Mouse (Mus musculus) heart, postnatal 10 days (tissue): Measurements from ENCODE around the gene Taf3. TPM values are rescaled to one million over a fixed set of nuclear protein-coding genes. Genes with fewer than 3 reads are reported as not detected.

Experiments used
- DNase-seq, 2 experiments: peaks; one replicate each; pipeline ENCODE4 v3.0.0; 2021
- intact Hi-C: fragments of 180-260 bp; cut with DNase I; formaldehyde crosslinking; loops from one replicate; pipeline ENCODE4 v1.15.1; 2025
- total RNA-seq, 2 experiments: library from RNA; stranded (reverse); gene quantifications; 2 replicates each; pipeline ENCODE4 v1.2.3; 2021

The Taf3 gene
- total RNA-seq, 2 experiments from 2014 or later, result 8.3 to 8.4 TPM

GRCm38 (mm10) chr2:9893272-9893953 is 155.0 kb downstream of the Taf3 start:
- no peak for DNase-seq
- intact Hi-C loops, result no loop called here

DNA sequence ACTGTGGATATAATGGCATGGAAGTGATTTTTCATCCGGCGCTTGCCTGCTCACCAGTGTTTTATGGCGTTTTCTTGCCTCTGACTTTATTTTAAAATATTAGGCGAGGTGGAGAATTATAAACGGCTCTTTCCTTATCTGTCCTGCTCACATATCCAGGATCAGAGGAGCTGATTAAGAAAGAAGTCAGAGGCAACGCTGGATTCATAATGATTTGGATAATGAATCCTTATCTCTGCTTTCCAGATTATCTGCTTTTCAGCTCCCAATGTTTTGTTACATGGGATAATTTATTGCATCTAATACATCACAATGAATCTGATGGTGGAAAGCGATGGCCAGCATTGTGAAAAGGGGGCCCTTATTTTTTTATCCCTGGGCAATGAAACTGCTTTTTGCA is 155.9 kb downstream of the Taf3 start:
- intact Hi-C loops, result no loop called here
- no peak for DNase-seq

DNA sequence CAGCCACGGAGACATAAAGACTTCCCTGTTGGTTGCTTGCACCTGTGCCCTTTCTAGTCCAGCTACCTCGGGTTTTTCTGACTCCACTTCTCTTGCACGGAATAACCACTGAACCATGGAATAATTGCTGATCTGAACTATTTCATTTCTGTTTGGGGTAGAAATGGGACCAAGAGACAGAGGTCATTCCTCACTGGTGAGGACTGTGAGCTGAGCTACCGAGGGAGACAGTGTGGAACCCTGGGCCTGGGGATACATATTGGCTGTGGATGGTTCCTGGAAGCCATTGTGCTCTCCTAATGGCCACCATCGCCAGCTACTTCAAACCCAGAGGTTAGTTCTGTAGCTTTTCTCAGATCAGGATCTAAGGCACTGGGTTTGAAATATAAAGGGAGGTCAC is 157.5 kb downstream of the Taf3 start:
- no peak for DNase-seq
- intact Hi-C loops, result no loop called here

DNA sequence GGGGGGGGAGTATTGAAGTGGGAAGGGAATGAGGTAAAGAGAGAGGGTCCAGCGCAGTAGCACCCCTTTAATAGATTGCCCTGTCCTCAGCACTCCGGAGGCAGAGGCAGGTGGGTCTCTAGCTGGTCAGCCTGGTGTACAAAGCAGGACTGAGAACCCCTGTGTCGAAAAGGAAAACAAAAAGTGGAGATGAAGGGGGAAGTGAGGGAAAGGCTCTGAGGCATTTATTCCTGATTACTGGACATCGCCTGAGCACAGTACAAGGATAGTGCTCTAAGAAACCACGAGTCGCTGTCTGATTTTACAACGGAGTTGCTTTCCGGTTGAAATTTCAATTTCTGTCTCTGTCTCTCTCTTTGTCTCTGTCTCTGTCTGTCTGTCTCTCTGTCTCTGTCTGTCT is 158.1 kb downstream of the Taf3 start:
- intact Hi-C loops, result no loop called here
- no peak for DNase-seq

DNA sequence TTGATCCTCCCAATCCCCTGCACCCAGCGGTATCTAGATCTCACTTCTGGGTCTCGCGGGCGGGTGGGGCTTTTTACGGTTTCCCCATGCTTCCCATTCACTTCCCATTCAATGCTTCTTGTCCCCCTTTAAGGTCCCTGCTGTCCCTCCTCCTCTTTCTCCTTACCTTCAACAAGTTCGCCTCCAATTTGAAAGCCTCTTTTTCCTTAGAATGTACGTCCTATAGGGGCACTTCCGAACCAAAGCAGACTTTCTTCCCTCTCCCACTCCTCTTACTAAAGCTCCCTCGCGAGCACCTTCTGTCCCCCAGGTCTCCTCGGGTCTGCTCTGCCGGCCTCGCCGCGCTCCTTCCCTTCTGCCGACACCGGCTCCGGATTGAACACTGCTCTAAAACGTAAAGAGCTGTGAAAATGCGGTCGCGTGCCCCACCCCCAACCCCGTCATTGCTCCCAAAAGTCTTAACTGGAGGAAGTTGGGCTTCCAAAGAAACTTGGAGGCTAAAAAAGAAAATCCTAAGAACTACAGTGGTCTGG is 158.7 kb downstream of the Taf3 start, which contains the start of gene Gata3:
TSS of gene Gata3 (minus strand) at position 384 of the 533 bp plus-strand sequence.
- intact Hi-C loops, result loop anchor here (2.0 kb wide), 1 partner anchor 121 kb away; no protein-coding TSS in a partner anchor
- DNase-seq, result no peak

DNA sequence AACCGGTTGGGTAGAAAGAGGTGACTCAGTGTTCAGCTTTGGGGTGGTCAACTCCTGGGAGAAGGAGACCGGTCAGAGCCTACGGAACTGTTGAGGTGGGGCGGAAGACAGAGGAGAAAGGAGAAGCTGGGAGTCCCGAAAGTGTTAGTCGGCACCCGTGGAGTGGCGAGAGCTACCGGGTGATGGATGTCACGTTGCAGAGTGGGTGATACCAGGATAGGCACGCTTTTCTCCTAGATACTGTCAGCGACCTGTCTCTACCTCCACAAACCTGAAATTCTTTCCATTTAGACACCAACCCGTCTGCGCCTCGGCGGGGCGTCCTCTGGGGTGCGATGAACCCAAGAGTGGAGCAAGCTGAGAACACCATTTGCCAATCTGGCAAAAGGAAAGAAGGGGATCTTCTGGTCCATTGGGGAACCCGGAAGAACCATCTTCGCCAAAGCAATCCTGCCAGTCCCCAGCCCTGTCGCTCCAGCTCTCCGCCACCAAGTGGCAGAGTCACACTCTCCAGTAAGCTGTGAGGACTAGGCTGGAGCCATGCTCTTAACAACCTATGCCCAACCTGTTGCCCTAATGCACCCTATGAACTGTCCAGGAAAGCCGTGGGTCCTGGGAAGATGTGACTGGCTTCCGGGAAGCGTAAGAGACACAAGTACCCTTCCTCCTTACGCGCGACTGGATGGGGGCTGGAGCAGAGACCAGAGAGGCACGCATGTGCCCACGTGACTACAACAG is 159.3 kb downstream of the Taf3 start, which contains the start of gene 9230102O04Rik:
TSS of gene 9230102O04Rik (minus strand) at position 628 of the 738 bp plus-strand sequence.
- intact Hi-C loops, result loop anchor here (2.0 kb wide), 1 partner anchor 122 kb away; no protein-coding TSS in a partner anchor
- peak; percentile 58 to 64 for DNase-seq

- intact Hi-C loops, result loop anchor here (2.0 kb wide), 1 partner anchor 123 kb away; no protein-coding TSS in a partner anchor
- DNase-seq, result no peak
Measured at GRCm38 (mm10) chr2:9887636-9888035, 160.8 kb downstream of the Taf3 start.

- no peak for DNase-seq
- intact Hi-C loops, result no loop called here
Measured at GRCm38 (mm10) chr2:9886921-9887610, 161.3 kb downstream of the Taf3 start.

GRCm38 (mm10) chr2:9886031-9886430 is 162.4 kb downstream of the Taf3 start:
- no peak for DNase-seq
- intact Hi-C loops, result no loop called here

DNA sequence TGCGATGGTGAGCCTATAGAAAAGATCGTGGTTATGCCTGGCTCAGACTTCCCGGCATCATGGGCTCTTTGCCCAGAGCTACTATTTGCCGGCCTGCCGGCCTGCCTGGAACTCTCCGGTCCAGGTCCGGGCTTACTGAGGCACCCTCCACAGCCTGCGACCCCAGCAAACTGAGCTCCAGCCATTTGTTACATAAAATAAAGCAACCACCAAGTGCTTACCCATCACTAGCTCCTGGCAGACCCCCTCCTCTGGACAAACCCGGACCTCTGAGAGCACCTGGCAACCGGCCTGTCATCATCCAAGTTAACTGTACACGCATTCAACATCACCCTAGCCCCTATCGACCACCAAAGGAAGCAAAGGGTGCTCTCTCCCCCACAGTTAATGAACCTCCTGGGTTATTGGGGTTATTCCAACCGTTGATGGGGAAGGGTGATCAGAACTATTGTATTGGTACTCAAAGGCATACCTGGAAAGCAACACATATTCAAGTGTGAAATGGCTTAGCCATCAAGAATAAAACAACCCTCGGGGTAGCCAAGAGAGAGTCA is 163.1 kb downstream of the Taf3 start:
- intact Hi-C loops, result no loop called here
- DNase-seq, result no peak

DNA sequence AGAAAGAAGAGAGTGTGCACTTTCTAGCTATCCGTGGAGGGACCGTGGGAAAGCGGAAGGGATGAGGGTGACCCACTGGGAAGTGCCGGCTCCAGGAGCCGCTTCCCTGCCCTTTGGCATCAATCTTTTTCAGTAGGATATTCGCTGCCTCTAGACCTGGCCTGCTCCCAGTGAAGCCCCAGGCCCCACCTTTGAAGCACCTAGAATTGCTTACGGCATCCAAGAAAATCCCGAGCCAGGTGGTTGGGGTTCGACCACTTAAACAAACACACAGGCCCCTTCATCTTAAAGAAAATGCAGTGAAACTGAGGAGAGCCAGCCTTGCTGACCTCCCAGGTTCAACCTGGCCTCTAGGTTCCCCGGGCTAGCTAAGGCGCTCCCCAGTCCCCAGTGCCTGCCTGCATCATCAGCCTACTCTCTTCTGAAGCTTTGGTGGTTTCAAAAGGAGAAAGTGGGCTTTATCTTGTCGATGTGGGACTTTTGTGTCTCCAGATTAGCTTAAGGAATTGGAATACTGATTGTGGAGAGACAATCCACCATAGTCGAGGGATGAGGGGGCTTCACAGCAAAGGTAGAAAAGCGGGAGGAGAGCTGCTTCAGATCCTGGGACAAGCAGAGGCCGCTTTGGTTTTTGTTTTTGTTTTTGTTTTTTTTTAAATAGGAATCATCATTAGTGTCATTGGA is 163.7 kb downstream of the Taf3 start:
- intact Hi-C loops, result no loop called here
- DNase-seq, result no peak

GRCm38 (mm10) chr2:9883803-9884532 is 164.4 kb downstream of the Taf3 start:
- intact Hi-C loops, result no loop called here

DNA sequence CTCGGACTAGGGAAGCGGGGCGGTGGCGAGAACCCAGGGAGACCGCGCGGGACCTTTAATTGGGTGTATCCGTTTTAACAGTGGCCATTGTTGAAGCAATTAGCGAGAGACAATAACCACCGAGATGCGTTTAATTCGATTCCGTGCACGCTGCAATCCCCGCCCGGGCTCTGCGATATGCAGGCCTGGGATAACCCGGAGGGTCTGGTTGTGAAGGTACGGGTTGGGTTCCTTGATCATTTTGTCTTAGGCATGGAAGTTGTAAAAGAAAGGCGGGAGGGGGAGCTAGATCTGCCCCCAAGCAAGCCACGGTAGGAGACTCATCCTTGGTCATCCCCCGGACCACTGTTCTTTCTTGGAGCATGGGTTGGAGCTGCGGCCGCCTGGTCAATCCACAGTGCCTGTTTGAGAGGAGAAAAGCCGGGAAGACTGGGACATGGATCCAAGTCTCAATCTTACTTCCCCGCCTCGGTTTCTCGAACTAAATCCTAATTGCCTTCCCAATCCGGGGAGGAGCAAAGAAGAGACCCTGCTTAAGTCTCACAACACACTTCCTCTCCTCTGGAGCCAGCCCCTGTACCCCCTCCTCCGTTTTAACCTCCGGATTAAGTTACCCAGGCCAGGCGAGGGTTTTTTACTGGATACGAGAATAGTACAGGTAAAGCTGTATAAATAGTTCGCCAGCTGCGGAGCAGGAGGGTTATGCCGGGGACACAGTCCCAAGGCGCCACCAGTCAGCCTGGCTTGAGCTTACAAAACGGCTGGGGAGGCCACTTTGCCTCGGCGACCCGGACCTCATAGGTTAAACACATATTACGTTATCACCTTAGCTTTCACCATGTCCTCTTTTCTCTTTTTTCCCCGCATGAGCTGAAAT is 165.2 kb downstream of the Taf3 start:
- DNase-seq, result peak; percentile 40 to 42
- intact Hi-C loops, result no loop called here

More at GRCm38 (mm10) chr2:9883803-9884532, 164.4 kb downstream of the Taf3 start:
- no peak for DNase-seq

DNA sequence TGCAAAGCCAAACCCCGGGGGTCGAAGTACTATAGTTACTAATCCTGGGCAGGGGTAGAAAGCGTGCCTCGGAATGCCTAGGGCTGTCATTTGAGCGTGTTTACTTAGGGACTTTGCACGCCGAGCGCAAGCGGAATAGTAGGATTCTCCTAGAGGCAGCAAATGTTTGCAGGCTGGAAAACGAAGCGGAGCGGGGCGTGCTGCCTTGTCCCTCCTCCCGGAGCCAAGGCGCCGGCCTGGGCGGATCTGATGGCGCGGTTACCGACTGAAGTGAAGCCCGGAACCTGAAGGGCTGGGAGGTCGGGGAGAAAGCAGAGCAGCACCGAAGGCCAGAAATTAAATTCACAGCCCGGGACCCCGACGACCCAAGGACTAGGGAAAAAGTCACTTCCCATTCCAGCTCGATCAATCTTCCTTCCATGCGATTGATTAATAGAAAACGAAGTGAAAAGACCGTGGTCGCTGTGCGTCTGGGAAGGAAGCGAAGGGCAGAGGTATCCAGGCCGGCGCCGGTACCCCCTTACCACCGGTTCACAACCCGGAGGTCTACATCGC is 165.9 kb downstream of the Taf3 start:
- DNase-seq, result peak; percentile 42 to 49
- intact Hi-C loops, result no loop called here

- intact Hi-C loops, result no loop called here
- no peak for DNase-seq
Measured at GRCm38 (mm10) chr2:9881611-9882023, 166.8 kb downstream of the Taf3 start.

DNA sequence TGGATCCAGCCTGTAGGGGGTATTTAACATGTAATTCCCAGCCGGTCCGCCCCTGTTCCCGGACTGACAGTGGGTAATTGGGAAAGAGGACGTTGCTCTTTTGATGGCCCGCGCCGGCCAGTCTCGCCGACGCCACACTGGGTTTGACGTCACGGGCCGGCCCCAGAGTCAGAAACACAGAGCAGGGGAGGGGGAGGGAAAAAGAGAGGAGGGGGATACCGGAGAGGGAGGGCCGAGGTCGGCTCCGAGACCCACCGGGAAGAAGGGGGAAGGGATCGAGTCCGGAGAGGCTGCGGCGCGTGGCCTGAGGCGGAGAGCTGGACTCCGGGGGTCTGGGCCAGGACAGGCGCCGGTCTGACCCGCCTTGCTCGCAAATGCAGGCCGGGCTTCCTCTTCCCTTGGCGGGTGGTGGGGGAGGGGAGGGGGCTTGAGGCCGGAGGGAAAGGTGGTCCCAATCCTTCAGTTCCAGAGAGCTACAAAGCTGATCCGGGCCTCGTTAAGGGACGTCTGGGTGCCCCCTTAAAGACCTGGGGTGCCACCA is 167.3 kb downstream of the Taf3 start, which contains the start of gene 4930412O13Rik:
TSS of gene 4930412O13Rik (plus strand) at position 202 of the 541 bp plus-strand sequence.
- no peak for DNase-seq
- intact Hi-C loops, result no loop called here

DNA sequence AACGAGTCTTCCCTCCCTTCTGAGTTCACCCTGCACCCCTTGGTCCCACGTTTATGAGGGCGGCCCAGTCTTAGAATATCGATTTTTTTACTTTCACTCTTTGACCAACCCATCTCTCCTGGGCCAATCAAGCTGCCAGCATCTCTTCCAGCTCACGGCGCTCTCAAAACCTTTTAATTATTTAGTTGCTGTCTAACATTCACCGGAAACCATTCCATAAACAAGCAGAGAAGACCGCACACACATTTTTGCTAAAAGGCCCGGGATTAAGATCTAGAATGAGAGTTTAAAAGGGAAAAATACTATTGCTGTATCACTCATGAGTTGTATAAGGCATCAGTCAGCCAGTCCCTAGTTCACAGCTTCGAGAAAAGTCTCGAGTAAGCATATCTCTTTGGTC is 168.1 kb downstream of the Taf3 start:
- intact Hi-C loops, result no loop called here
- DNase-seq, result no peak

GRCm38 (mm10) chr2:9879493-9879892 is 168.9 kb downstream of the Taf3 start:
- DNase-seq, result peak; percentile 94 to 95
- intact Hi-C loops, result loop anchor here (1.0 to 2.0 kb wide), 2 partner anchors 1125 to 1205 kb away; no protein-coding TSS in a partner anchor
